In genomic region chr7:102268395-102268748, GRCm38 (mm10) we compare ENCODE assay signal across 7 mouse cellular contexts. TPM values are rescaled to one million over a fixed set of nuclear protein-coding genes. Genes with fewer than 3 reads are reported as not detected.
DNase-seq lines count a peak whose midpoint lies in the region; ATAC-seq and TF ChIP-seq lines count a peak whose summit lies in the region.

No protein-coding gene starts in this region.

- H3K27ac ChIP-seq in spleen, adult 2 months (ENCODE audit: insufficient read depth, low read length), result peak overlapping the region; percentile 84
- H3K27ac ChIP-seq in forebrain, embryonic 11.5 days (ENCODE audit: low read depth, low read length), result no peak overlapping the region
- H3K27ac ChIP-seq in limb, embryonic 14.5 days (replicated peaks; ENCODE audit: low read depth, low read length), result no peak overlapping the region
- 0 out of 2 replicates have a peak overlapping the region, but pooled peaks have one; percentile 21 for H3K27ac ChIP-seq in stomach, embryonic 16.5 days (ENCODE audit: low read length)

- 3% methylated on average over 12 of the region's 12 CpGs for WGBS in spleen, adult 2 months
- WGBS in forebrain, embryonic 11.5 days, result 6% methylated on average over 12 of the region's 12 CpGs
- WGBS in limb, embryonic 14.5 days, result 7% methylated on average over 12 of the region's 12 CpGs
- 7% methylated on average over 12 of the region's 12 CpGs for WGBS in stomach, embryonic 16.5 days

- no peaks in the 10 kb centered on the region for H3K27me3 ChIP-seq in spleen, adult 2 months (ENCODE audit: control insufficient read depth, insufficient read depth, low read length)
- 0 out of 2 replicates have a peak, but pooled peaks cover 3% of the 10 kb centered on the region for H3K27me3 ChIP-seq in forebrain, embryonic 11.5 days (ENCODE audit: control insufficient read depth, insufficient read depth, low read length)
- H3K27me3 ChIP-seq in limb, embryonic 14.5 days (ENCODE audit: control insufficient read depth, insufficient read depth, low read length), result no peaks in the 10 kb centered on the region; the same call in 1 of the 2 replicates
- no peaks in the 10 kb centered on the region for H3K27me3 ChIP-seq in stomach, embryonic 16.5 days (ENCODE audit: control insufficient read depth, insufficient read depth, low read length)

- no peak for DNase-seq in spleen, adult 2 months (ENCODE audit: low read depth in 1 of 2, low spot score in 2 of 2)
- DNase-seq in spleen, postnatal 4 days (ENCODE audit: low spot score in 2 of 2), result no peak
- DNase-seq in forebrain, embryonic 11.5 days (ENCODE audit: low spot score), result no peak
- no peak for DNase-seq in limb, embryonic 14.5 days (ENCODE audit: low spot score)
- no peak for DNase-seq in layer of hippocampus, postnatal 25 days (ENCODE audit: extremely low spot score in 1 of 2, low spot score in 1 of 2)
- no peak for DNase-seq in layer of hippocampus, adult 18-20 months (ENCODE audit: low spot score in 2 of 2)

- no peak for TF ChIP-seq POLR2A in spleen, adult 2 months (IDR thresholded peaks at IDR 0.05; ENCODE audit: low read depth, low read length)
- no peak for TF ChIP-seq POLR2A in limb, embryonic 14.5 days (IDR thresholded peaks at IDR 0.05; ENCODE audit: borderline replicate concordance, extremely low read depth, insufficient read depth, insufficient read length)

- H3K4me3 ChIP-seq in spleen, adult 2 months (ENCODE audit: extremely low read depth, insufficient read depth, insufficient read length), result peak overlapping the region; percentile 96
- peak overlapping the region; percentile 80 for H3K4me3 ChIP-seq in forebrain, embryonic 11.5 days (ENCODE audit: low read depth, low read length)
- H3K4me3 ChIP-seq in limb, embryonic 14.5 days (replicated peaks; ENCODE audit: low read length), result peak overlapping the region; percentile 86
- peak overlapping the region; percentile 85 for H3K4me3 ChIP-seq in stomach, embryonic 16.5 days (replicated peaks; ENCODE audit: low read length)

- no peak for TF ChIP-seq CTCF in spleen, adult 2 months (IDR thresholded peaks at IDR 0.05; ENCODE audit: extremely low read depth, insufficient read depth, insufficient read length, insufficient replicate concordance)

- peak overlapping the region; percentile 94 for H3K4me2 ChIP-seq in forebrain, embryonic 11.5 days (ENCODE audit: low read depth, low read length, severe bottlenecking)
- H3K4me2 ChIP-seq in limb, embryonic 14.5 days (replicated peaks; ENCODE audit: low read depth, low read length, severe bottlenecking), result peak overlapping the region; percentile 90
- H3K4me2 ChIP-seq in stomach, embryonic 16.5 days (ENCODE audit: low read depth, low read length), result peak overlapping the region; percentile 82

- H3K9ac ChIP-seq in forebrain, embryonic 11.5 days (ENCODE audit: low read length), result peak overlapping the region; percentile 68
- peak overlapping the region; percentile 78 for H3K9ac ChIP-seq in limb, embryonic 14.5 days (ENCODE audit: low read depth, low read length, severe bottlenecking)
- peak overlapping the region; percentile 79 for H3K9ac ChIP-seq in stomach, embryonic 16.5 days (ENCODE audit: low read length)

- ATAC-seq in forebrain, embryonic 11.5 days (replicated peaks; ENCODE audit: low FRiP score), result no peak
- ATAC-seq in limb, embryonic 14.5 days (ENCODE audit: low FRiP score, low read depth), result no peak
- ATAC-seq in stomach, embryonic 16.5 days (ENCODE audit: insufficient read depth, low FRiP score), result no peak

- H3K36me3 ChIP-seq in spleen, adult 2 months (ENCODE audit: control insufficient read depth, insufficient read depth, low read length), result no peaks in the 10 kb centered on the region
- H3K36me3 ChIP-seq in forebrain, embryonic 11.5 days (ENCODE audit: control insufficient read depth, insufficient read depth, low read length), result no peaks in the 10 kb centered on the region
- no peaks in the 10 kb centered on the region for H3K36me3 ChIP-seq in limb, embryonic 14.5 days (ENCODE audit: control insufficient read depth, insufficient read depth, low read length)
- H3K36me3 ChIP-seq in stomach, embryonic 16.5 days (ENCODE audit: control insufficient read depth, insufficient read depth, low read length), result no peaks in the 10 kb centered on the region

- H3K4me1 ChIP-seq in spleen, adult 2 months (ENCODE audit: control insufficient read depth, insufficient read depth, insufficient read length), result peaks cover 7% of the 10 kb centered on the region
- peaks cover 4% of the 10 kb centered on the region; the same call in 1 of the 2 replicates for H3K4me1 ChIP-seq in forebrain, embryonic 11.5 days (replicated peaks; ENCODE audit: control insufficient read depth, insufficient read depth, low read length)
- H3K4me1 ChIP-seq in limb, embryonic 14.5 days (ENCODE audit: control insufficient read depth, insufficient read depth, low read length), result peaks cover 6% of the 10 kb centered on the region; the same call in 1 of the 2 replicates
- peaks cover 21% of the 10 kb centered on the region; the same call in 1 of the 2 replicates for H3K4me1 ChIP-seq in stomach, embryonic 16.5 days (ENCODE audit: control insufficient read depth, insufficient read depth, low read length)

- no peaks in the 10 kb centered on the region for H3K9me3 ChIP-seq in forebrain, embryonic 11.5 days (ENCODE audit: control insufficient read depth, low read length)
- H3K9me3 ChIP-seq in limb, embryonic 14.5 days (ENCODE audit: control insufficient read depth, low read length), result no peaks in the 10 kb centered on the region
- no peaks in the 10 kb centered on the region for H3K9me3 ChIP-seq in stomach, embryonic 16.5 days (replicated peaks; ENCODE audit: control insufficient read depth, low read length)

RNA-seq across cellular contexts. Expression of gene Stim1, which starts 0.8 kb away (rescaled TPM):
- polyA plus RNA-seq in spleen, adult 2 months (2012; rRNA removed), result 49.3 and 57.8 TPM in 2 replicates
- 12.3 and 14.3 TPM in 2 replicates for polyA plus RNA-seq in forebrain, embryonic 11.5 days (2014; fragmentation: Nextera tagmentation; extraction: Ambion mirVana)
- polyA plus RNA-seq in limb, embryonic 14.5 days (2012; rRNA removed), result 49.1 and 66.1 TPM in 2 replicates
- polyA plus RNA-seq in limb, embryonic 14.5 days (2014; fragmentation: Nextera tagmentation; extraction: Ambion mirVana), result 27.7 and 31.7 TPM in 2 replicates
- polyA plus RNA-seq in stomach, embryonic 16.5 days (2015; fragmentation: Nextera tagmentation; extraction: Ambion mirVana), result 33.7 and 36.1 TPM in 2 replicates
- 10 to 100 TPM; 67.7 to 70.4 TPM for total RNA-seq in layer of hippocampus, postnatal 25 days (2021)
- total RNA-seq in layer of hippocampus, adult 18-20 months (2021), result 10 to 100 TPM; 66.7 to 71.6 TPM

RNA-seq across cellular contexts. Expression of gene Rhog, which starts 12.5 kb away (rescaled TPM):
- polyA plus RNA-seq in spleen, adult 2 months (2012; rRNA removed), result 165 and 178 TPM in 2 replicates
- 32.2 and 37.2 TPM in 2 replicates for polyA plus RNA-seq in forebrain, embryonic 11.5 days (2014; fragmentation: Nextera tagmentation; extraction: Ambion mirVana)
- 48.7 and 55.6 TPM in 2 replicates for polyA plus RNA-seq in limb, embryonic 14.5 days (2012; rRNA removed)
- polyA plus RNA-seq in limb, embryonic 14.5 days (2014; fragmentation: Nextera tagmentation; extraction: Ambion mirVana), result 70.3 and 73.7 TPM in 2 replicates
- 62.0 and 68.0 TPM in 2 replicates for polyA plus RNA-seq in stomach, embryonic 16.5 days (2015; fragmentation: Nextera tagmentation; extraction: Ambion mirVana)
- 10 to 100 TPM; 28.9 to 30.2 TPM for total RNA-seq in layer of hippocampus, postnatal 25 days (2021)
- 10 to 100 TPM; 27.8 to 32.9 TPM for total RNA-seq in layer of hippocampus, adult 18-20 months (2021)

RNA-seq across cellular contexts. Expression of gene Pgap2, which starts 58.4 kb away (rescaled TPM):
- 57.8 and 72.9 TPM in 2 replicates for polyA plus RNA-seq in spleen, adult 2 months (2012; rRNA removed)
- polyA plus RNA-seq in forebrain, embryonic 11.5 days (2014; fragmentation: Nextera tagmentation; extraction: Ambion mirVana), result 54.5 and 58.8 TPM in 2 replicates
- 77.1 and 108 TPM in 2 replicates for polyA plus RNA-seq in limb, embryonic 14.5 days (2012; rRNA removed)
- polyA plus RNA-seq in limb, embryonic 14.5 days (2014; fragmentation: Nextera tagmentation; extraction: Ambion mirVana), result 94.2 and 102 TPM in 2 replicates
- 109 and 126 TPM in 2 replicates for polyA plus RNA-seq in stomach, embryonic 16.5 days (2015; fragmentation: Nextera tagmentation; extraction: Ambion mirVana)
- 10 to 100 TPM; 27.7 to 34.0 TPM for total RNA-seq in layer of hippocampus, postnatal 25 days (2021)
- 10 to 100 TPM; 27.8 to 29.5 TPM for total RNA-seq in layer of hippocampus, adult 18-20 months (2021)

RNA-seq across cellular contexts. Expression of gene Nup98, which starts 58.4 kb away (rescaled TPM):
- 11.5 and 13.5 TPM in 2 replicates for polyA plus RNA-seq in spleen, adult 2 months (2012; rRNA removed)
- 46.3 and 50.0 TPM in 2 replicates for polyA plus RNA-seq in forebrain, embryonic 11.5 days (2014; fragmentation: Nextera tagmentation; extraction: Ambion mirVana)
- polyA plus RNA-seq in limb, embryonic 14.5 days (2012; rRNA removed), result 27.3 and 28.3 TPM in 2 replicates
- polyA plus RNA-seq in limb, embryonic 14.5 days (2014; fragmentation: Nextera tagmentation; extraction: Ambion mirVana), result 38.9 and 41.5 TPM in 2 replicates
- polyA plus RNA-seq in stomach, embryonic 16.5 days (2015; fragmentation: Nextera tagmentation; extraction: Ambion mirVana), result 34.5 and 35.0 TPM in 2 replicates
- total RNA-seq in layer of hippocampus, postnatal 25 days (2021), result 10 to 100 TPM; 36.7 to 37.8 TPM
- total RNA-seq in layer of hippocampus, adult 18-20 months (2021), result 10 to 100 TPM; 41.3 to 43.9 TPM

Comparison
In these comparisons a context has a peak if more than half of its experiments do, and no peak if none do; other contexts are left out.
1. H3K27ac ChIP-seq: peak in spleen, adult 2 months (single experiment) and stomach, embryonic 16.5 days (single experiment); none in forebrain, embryonic 11.5 days (single experiment) and limb, embryonic 14.5 days (single experiment).
2. Peak in every context shown above with its lines, with median percentiles within 50 percentile points of each other: H3K4me3 ChIP-seq, H3K4me2 ChIP-seq and H3K9ac ChIP-seq.